15 mouse cellular contexts compared by ENCODE assay signal in genomic region chr2:90153916-90154315, GRCm38 (mm10). TPM values are rescaled to one million over a fixed set of nuclear protein-coding genes. Genes with fewer than 3 reads are reported as not detected.
DNase-seq lines count a peak whose midpoint lies in the region.
"Had no signal": no experiment of that assay in that cellular context is flagged by ENCODE, and none has a peak within 500 bp of the region (broad histone marks: within the 10 kb centered on the region; RNA-seq: fewer than 3 reads in every experiment).

No protein-coding gene starts in this region.

- peak; percentile 39 to 51 for DNase-seq in cerebellum, postnatal 14 days
- DNase-seq in cerebellum, adult 8-10 months: no peak
- peak; percentile 66 for DNase-seq in heart, adult 11 months
- DNase-seq in heart, postnatal 10 days: no peak
- DNase-seq: adrenal gland, adult 2 months; adrenal gland, postnatal 10 days; adrenal gland, postnatal 25 days; cerebellum, adult 11-12 months; cerebellum, adult 9-10 months; cerebellum, postnatal 36 days; embryo, embryonic 11 days had no signal

- intact Hi-C loops in heart, postnatal 10 days (cut with DNase I): no loop called here

RNA-seq across cellular contexts. Expression of gene Olfr1270, which starts 1.0 kb away (rescaled TPM):
- not detected for total RNA-seq in heart, postnatal 10 days (2021)
- total RNA-seq: adrenal gland, adult 2 months; adrenal gland, postnatal 10 days; adrenal gland, postnatal 25 days; adrenal gland, postnatal 4 days; common myeloid progenitor, adult 5-6 weeks; ES-E14; MEL had no signal

RNA-seq across cellular contexts. Expression of gene Olfr32, which starts 11.8 kb away (rescaled TPM):
- not detected for total RNA-seq in heart, postnatal 10 days (2021)
- total RNA-seq: adrenal gland, adult 2 months; adrenal gland, postnatal 10 days; adrenal gland, postnatal 25 days; adrenal gland, postnatal 4 days; common myeloid progenitor, adult 5-6 weeks; ES-E14; MEL had no signal

RNA-seq across cellular contexts. Expression of gene Olfr1269, which starts 32.7 kb away (rescaled TPM):
- not detected for total RNA-seq in heart, postnatal 10 days (2021)
- total RNA-seq: adrenal gland, adult 2 months; adrenal gland, postnatal 10 days; adrenal gland, postnatal 25 days; adrenal gland, postnatal 4 days; common myeloid progenitor, adult 5-6 weeks; ES-E14; MEL had no signal

Comparison
In these comparisons a context has a peak if more than half of its experiments do, and no peak if none do; other contexts are left out.
1. DNase-seq: peak in cerebellum, postnatal 14 days (2 of 2) and heart, adult 11 months (single experiment); none in cerebellum, adult 8-10 months (single experiment) and heart, postnatal 10 days (0 of 2).